Mouse (Mus musculus) heart, adult 2 months (tissue): ENCODE results near the gene Fgfr1op2.

ENCODE experiments used
- CTCF ChIP-seq: fragments of 200-600 bp; IDR thresholded peaks from 2 replicates; pipeline ENCODE4 v1.8.1; 2022; ENCODE audit warnings: antibody characterized with exemption, mild to moderate bottlenecking, moderate library complexity
- EP300 ChIP-seq: fragments of 200-500 bp; IDR thresholded peaks from 2 replicates; pipeline ENCODE4 v1.6.1; 2011; ENCODE audit warnings: low read depth, low read length, control low read depth; ENCODE audit not compliant: insufficient read depth
- POLR2A ChIP-seq: fragments of 200-500 bp; IDR thresholded peaks from 2 replicates; pipeline ENCODE4 v1.6.1; 2011; ENCODE audit warnings: mild to moderate bottlenecking, low read depth, low read length, control low read depth; ENCODE audit not compliant: insufficient read depth

- no peak for TF ChIP-seq EP300
- TF ChIP-seq CTCF = no peak
- TF ChIP-seq POLR2A = no peak
Observed at GRCm38 (mm10) chr6:146537111-146537510, 39.9 kb upstream of the Fgfr1op2 start.
